Mouse (Mus musculus): Measurements from ENCODE around the gene Pgpep1. TPM values are rescaled to one million over a fixed set of nuclear protein-coding genes. Genes with fewer than 3 reads are reported as not detected.

The Pgpep1 gene
- total RNA-seq, 2 experiments from 2014 or later, result 11.1 to 15.9 TPM

- intact Hi-C loops (cut with DNase I), result no loop called here
- DNase-seq, result no peak
Measured at GRCm38 (mm10) chr8:70644065-70644464, 16.1 kb downstream of the Pgpep1 start.

DNA sequence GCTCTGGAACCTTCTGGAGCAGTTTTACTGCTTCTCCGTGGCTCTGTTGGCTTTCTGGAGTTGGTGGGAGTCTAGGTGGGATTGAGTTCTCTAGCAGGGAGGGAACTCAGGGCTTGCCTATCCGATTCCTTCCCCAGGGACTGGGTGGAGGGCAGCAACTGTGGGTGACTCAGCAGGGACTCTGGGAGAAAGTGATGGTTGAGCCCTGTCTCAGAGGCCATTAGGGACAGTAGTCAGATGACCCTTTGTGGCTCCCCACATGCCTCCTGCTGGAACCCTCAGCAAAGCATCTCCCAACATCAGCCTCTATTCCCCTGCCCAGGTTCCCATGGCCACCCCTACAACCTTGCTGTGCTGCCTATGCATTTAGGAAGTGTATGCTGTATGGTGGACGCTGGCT, 17.2 kb downstream of the Pgpep1 start:
- DNase-seq, result no peak
- intact Hi-C loops (cut with DNase I), result no loop called here

GRCm38 (mm10) chr8:70638752-70639151, 21.4 kb downstream of the Pgpep1 start:
- DNase-seq, result no peak
- intact Hi-C loops (cut with DNase I), result no loop called here

GRCm38 (mm10) chr8:70636838-70637237, 23.4 kb downstream of the Pgpep1 start:
- no peak for DNase-seq
- intact Hi-C loops (cut with DNase I), result no loop called here

GRCm38 (mm10) chr8:70635527-70635926, 24.7 kb downstream of the Pgpep1 start:
- DNase-seq, result no peak
- intact Hi-C loops (cut with DNase I), result no loop called here

DNA sequence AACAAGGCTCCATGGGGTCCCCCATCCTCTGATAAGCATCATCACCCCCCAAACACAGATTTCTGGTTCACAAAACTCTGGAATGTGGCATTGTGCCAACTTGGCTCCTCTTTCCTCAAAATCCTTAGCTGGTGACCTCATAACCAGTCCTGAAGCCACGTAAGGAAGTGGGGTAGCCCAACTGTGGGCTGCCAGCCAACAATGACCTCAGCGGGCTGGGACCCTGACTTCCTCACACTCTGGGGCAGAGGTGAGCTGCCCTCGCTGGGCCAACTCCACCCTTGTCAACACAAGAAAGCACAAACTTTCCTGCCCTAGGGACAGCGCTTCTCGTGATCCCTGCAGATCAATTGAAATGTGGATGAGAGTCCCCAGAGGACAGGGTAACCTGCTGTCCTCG, 26.1 kb downstream of the Pgpep1 start:
- DNase-seq, result peak in 1 of 2 experiments; percentile 60
- intact Hi-C loops (cut with DNase I), result loop anchor here (5.0 kb wide), 1 partner anchor 68 kb away; the partner anchor contains the start of gene Iqcn

GRCm38 (mm10) chr8:70632346-70632892, 27.8 kb downstream of the Pgpep1 start, which contains the start of gene Gdf15:
TSS of gene Gdf15 (minus strand) at chr8:70632456.
- intact Hi-C loops (cut with DNase I), result loop anchor here (5.0 kb wide), 1 partner anchor 70 kb away; the partner anchor contains the start of gene Iqcn
- DNase-seq, result no peak

GRCm38 (mm10) chr8:70631436-70631835, 28.8 kb downstream of the Pgpep1 start:
- DNase-seq, result no peak
- intact Hi-C loops (cut with DNase I), result loop anchor here (5.0 kb wide), 1 partner anchor 71 kb away; the partner anchor contains the start of gene Iqcn

DNA sequence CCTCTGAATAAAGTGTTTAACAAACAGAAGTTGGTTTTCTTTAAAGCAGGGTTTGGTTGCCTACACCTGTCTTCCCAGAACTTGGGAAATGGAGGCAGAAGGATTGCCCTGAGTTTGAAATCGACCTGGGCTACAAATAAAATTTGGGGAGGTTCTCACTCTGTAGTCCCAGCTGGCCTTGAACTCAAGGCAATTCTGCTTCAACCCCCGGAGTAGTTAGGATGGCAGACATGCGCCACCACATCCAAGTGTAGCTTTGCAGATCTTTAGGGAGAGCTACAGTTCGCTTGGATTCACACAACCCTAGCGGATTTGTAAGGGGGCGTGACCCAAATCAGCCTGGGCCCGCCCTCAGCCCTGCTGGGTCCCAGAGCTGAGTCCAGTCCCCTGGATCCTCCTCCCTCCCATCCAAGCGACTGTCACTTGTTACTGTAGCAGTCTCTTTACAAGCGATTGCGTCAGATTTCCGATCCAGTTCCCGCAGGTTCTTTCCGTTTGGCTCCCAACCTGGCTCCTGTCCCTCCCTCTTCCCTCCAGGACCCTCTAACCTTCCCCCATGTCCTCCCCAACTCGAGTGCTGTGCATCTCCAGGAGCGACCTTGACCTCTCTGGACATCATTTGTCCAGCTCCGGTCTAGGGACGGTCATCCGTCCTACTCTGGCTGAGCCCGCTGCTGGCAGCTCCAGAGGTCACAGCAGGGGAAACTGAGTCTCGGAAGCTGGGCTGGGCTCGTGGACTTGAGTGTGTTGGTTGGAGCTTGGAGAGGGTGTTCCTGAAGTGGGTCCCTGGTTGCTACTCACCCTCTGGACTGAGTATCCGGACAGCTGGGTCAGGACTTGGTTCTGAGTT, 29.4 kb downstream of the Pgpep1 start:
- intact Hi-C loops (cut with DNase I), result loop anchor here (5.0 kb wide), 1 partner anchor 72 kb away; the partner anchor contains the start of gene Iqcn
- peak in 1 of 2 experiments; percentile 47 for DNase-seq

GRCm38 (mm10) chr8:70629574-70630531, 30.3 kb downstream of the Pgpep1 start:
- intact Hi-C loops (cut with DNase I), result loop anchor here (2.0 to 5.0 kb wide), 2 partner anchors 23 to 72 kb away; partner anchors contain the start of gene Iqcn
- DNase-seq, result peak; percentile 75 to 92

GRCm38 (mm10) chr8:70628986-70629490, 31.1 kb downstream of the Pgpep1 start:
- DNase-seq, result no peak
- intact Hi-C loops (cut with DNase I), result loop anchor here (2.0 kb wide), 1 partner anchor 24 kb away; no protein-coding TSS in a partner anchor

- intact Hi-C loops (cut with DNase I), result no loop called here
- no peak for DNase-seq
Measured at GRCm38 (mm10) chr8:70627041-70627440, 33.1 kb downstream of the Pgpep1 start.

GRCm38 (mm10) chr8:70625104-70625503, 35.1 kb downstream of the Pgpep1 start:
- intact Hi-C loops (cut with DNase I), result no loop called here
- DNase-seq, result peak in 1 of 2 experiments; percentile 65

- DNase-seq, result no peak
- intact Hi-C loops (cut with DNase I), result no loop called here
Measured at GRCm38 (mm10) chr8:70622220-70622619, 38.0 kb downstream of the Pgpep1 start.

DNA sequence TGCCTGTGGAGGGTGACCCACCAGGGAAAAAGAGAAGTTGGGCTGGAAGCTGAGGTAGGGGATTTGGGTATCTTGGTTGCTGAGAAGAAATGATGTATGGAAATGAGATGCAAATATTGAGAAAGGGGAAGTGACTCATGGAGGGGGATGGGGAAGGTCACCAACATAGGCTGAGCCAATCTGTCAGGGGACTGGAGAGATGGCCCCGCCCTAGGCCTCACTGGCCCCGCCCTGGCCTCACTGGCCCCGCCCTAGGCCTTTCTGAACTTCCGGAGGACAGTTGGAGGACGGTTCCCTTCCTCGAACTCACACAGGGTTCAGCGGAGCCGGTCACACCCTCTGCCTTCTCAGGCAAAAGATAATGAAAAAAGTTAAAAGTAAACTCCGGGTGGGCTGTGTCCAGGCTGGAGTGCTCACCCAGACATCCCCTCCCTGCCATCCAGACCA, 41.3 kb downstream of the Pgpep1 start:
- DNase-seq, result peak in 1 of 2 experiments; percentile 43
- intact Hi-C loops (cut with DNase I), result loop anchor here (5.0 kb wide), 1 partner anchor 33 kb away; no protein-coding TSS in a partner anchor

- no peak for DNase-seq
- intact Hi-C loops (cut with DNase I), result loop anchor here (5.0 kb wide), 1 partner anchor 34 kb away; no protein-coding TSS in a partner anchor
Measured at GRCm38 (mm10) chr8:70617985-70618384, 42.2 kb downstream of the Pgpep1 start.

DNA sequence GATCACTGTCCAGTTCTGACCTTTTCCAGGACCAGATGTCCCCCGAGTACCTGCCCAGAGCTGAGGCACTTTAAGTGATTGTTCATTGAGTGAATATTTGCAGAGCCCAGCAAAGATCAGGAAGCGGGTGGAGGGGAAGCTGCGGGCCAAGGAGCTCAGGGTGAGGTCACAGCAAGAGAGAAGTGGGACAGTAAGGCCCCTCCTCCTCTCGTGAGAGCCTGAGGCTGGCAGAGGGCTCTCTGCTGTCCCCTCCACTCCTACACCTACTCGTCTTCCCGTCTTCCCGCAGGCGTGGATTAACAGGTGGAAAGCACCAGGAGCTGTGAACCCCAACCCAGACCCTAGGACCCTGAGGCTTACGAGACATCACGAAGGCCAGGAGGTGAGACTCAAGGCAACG, 43.5 kb downstream of the Pgpep1 start:
- intact Hi-C loops (cut with DNase I), result loop anchor here (5.0 kb wide), 1 partner anchor 36 kb away; no protein-coding TSS in a partner anchor
- DNase-seq, result no peak

DNA sequence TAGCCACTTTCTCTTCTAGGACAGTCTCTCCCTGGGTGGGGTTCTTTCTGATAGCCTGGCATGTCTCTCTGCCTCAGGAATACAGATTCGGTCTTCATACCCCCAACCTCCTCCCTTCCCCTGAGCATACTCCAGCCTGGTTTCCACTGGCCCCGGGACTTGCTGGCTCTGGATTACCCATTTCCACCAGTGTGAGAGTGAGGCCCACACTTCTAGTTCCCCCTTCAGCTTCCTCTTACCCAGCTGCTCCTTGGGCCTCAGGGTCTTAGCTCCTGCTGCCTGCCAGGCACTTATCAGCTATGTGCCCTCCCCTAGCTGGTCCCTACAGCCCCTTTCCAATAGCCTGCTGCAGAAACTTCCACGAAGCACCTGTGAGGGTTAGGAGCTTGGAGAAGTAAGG, 44.3 kb downstream of the Pgpep1 start, which contains the start of gene Lrrc25:
Gene Lrrc25, plus strand, starts transcription at position 262 of the 400 bp plus-strand sequence.
- intact Hi-C loops (cut with DNase I), result loop anchor here (5.0 kb wide), 1 partner anchor 36 kb away; no protein-coding TSS in a partner anchor
- no peak for DNase-seq

GRCm38 (mm10) chr8:70615281-70615680, 44.9 kb downstream of the Pgpep1 start:
- intact Hi-C loops (cut with DNase I), result loop anchor here (5.0 kb wide), 1 partner anchor 37 kb away; no protein-coding TSS in a partner anchor
- DNase-seq, result no peak
